Mouse (Mus musculus) bone marrow, adult 2 months (tissue): ENCODE measurements at regions not wholly inside any gene's neighbourhood (a gene's known extent, or its start where the extent isn't known, plus 50 kb on each side); places are given as distances from the start of the nearest gene placed in this dataset.

Source experiments
- CTCF ChIP-seq: fragments of 200-500 bp; IDR thresholded peaks from 2 replicates; pipeline ENCODE4 v1.5.1; 2011; ENCODE audit warnings: low read length, control low read depth; ENCODE audit not compliant: control insufficient read depth, insufficient read depth
- POLR2A ChIP-seq: fragments of 200-500 bp; IDR thresholded peaks from 2 replicates; pipeline ENCODE4 v1.6.1; 2011; ENCODE audit warnings: low read depth, mild to moderate bottlenecking, control low read depth, low read length, borderline replicate concordance; ENCODE audit not compliant: control insufficient read depth

DNA sequence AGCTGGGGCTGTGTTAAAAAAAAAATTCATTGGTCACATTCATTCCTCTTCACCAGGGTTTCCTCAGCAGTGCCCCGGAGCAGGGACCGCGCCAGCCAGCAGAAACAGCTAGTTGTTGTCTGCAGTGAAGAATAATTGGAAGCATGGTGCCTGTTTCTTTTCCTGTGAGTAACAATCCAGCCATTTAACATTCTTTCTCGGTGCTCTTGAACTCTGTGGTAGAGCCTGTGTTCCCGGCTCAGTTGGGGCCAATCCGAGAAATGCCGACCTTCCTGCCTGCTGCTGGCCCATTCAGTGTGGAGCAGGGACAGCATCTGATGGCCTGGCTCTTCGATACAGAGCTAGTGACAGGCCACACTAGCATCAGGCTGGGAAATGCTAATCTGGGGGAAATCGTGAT, 120.7 kb upstream of the Mkln1 start:
- no peak for TF ChIP-seq CTCF
- TF ChIP-seq POLR2A, result no peak
